37 mouse cellular contexts compared by ENCODE assay signal in the genomic region with DNA sequence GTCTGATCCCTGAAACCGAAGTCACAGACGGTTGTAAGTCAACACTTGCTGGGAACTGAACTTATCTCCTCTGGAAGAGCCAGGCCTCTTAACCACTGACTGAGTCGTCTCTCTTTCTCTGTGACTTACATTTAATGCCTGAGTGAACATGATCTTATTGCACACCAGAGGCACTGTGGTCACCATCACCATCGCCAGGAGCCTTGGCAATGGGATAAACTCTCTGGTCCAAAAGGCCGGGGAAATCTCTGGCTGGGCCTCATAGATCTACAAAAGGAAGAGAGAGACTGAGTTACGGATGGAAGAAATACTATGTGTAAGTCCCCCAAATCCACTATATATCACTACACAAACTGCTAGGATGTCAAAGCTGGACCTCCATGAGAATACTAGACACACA. TPM values are rescaled to one million over a fixed set of nuclear protein-coding genes. Genes with fewer than 3 reads are reported as not detected.
"Had no signal": no experiment of that assay in that cellular context is flagged by ENCODE, and none has a peak within 500 bp of the region (broad histone marks: within the 10 kb centered on the region; RNA-seq: fewer than 3 reads in every experiment).

No protein-coding gene starts in this region.

- H3K27ac ChIP-seq: limb, embryonic 10.5 days; limb, embryonic 12.5 days; limb, embryonic 13.5 days; limb, embryonic 15.5 days; liver, embryonic 12.5 days; liver, embryonic 13.5 days; liver, embryonic 14.5 days; liver, embryonic 15.5 days; lung, embryonic 15.5 days; macrophage; midbrain, embryonic 10.5 days; midbrain, embryonic 12.5 days; midbrain, embryonic 13.5 days; midbrain, embryonic 15.5 days; neural tube, embryonic 12.5 days had no signal

- DNase-seq: left cerebral cortex, postnatal 4 days; liver; liver, embryonic 13.5 days; liver, postnatal 0 days; lung, adult 18-20 months; lung, adult 2 months; lung, embryonic 14.5 days; lung, postnatal 10 days; lung, postnatal 14 days; lung, postnatal 36 days; lung, postnatal 4 days; midbrain, embryonic 14.5 days had no signal

- H3K9me3 ChIP-seq: limb, embryonic 10.5 days; limb, embryonic 12.5 days; limb, embryonic 13.5 days; limb, embryonic 15.5 days; liver, embryonic 12.5 days; liver, embryonic 13.5 days; liver, embryonic 15.5 days; lung, embryonic 15.5 days; megakaryocyte, embryonic 14.5 days; midbrain, embryonic 10.5 days; midbrain, embryonic 12.5 days; midbrain, embryonic 13.5 days; midbrain, embryonic 15.5 days; neural tube, embryonic 12.5 days had no signal

- H3K27me3 ChIP-seq: limb, embryonic 12.5 days; limb, embryonic 13.5 days; limb, embryonic 15.5 days; liver, embryonic 12.5 days; liver, embryonic 13.5 days; liver, embryonic 15.5 days; lung, embryonic 15.5 days; megakaryocyte, embryonic 14.5 days; midbrain, embryonic 12.5 days; midbrain, embryonic 13.5 days; midbrain, embryonic 15.5 days; neural tube, embryonic 12.5 days had no signal

- H3K4me3 ChIP-seq: limb, embryonic 10.5 days; limb, embryonic 12.5 days; limb, embryonic 13.5 days; limb, embryonic 15.5 days; liver, embryonic 12.5 days; liver, embryonic 13.5 days; liver, embryonic 15.5 days; lung, embryonic 15.5 days; megakaryocyte, embryonic 14.5 days; midbrain, embryonic 10.5 days; midbrain, embryonic 12.5 days; midbrain, embryonic 13.5 days; midbrain, embryonic 15.5 days; myocyte; neural tube, embryonic 12.5 days had no signal

- H3K9ac ChIP-seq: limb, embryonic 12.5 days; limb, embryonic 13.5 days; limb, embryonic 15.5 days; liver, embryonic 12.5 days; liver, embryonic 13.5 days; liver, embryonic 14.5 days; liver, embryonic 15.5 days; liver, postnatal 0 days; lung, embryonic 14.5 days; lung, embryonic 15.5 days; midbrain, embryonic 12.5 days; midbrain, embryonic 13.5 days; midbrain, embryonic 15.5 days; neural tube, embryonic 12.5 days had no signal

- H3K4me2 ChIP-seq: limb, embryonic 12.5 days; limb, embryonic 13.5 days; limb, embryonic 15.5 days; liver, embryonic 11.5 days; liver, embryonic 12.5 days; liver, embryonic 13.5 days; liver, embryonic 15.5 days; lung, embryonic 14.5 days; lung, embryonic 15.5 days; midbrain, embryonic 11.5 days; midbrain, embryonic 12.5 days; midbrain, embryonic 13.5 days; midbrain, embryonic 15.5 days; neural tube, embryonic 12.5 days had no signal

- H3K4me1 ChIP-seq: limb, embryonic 12.5 days; limb, embryonic 13.5 days; limb, embryonic 15.5 days; liver, embryonic 13.5 days; lung, embryonic 15.5 days; megakaryocyte, embryonic 14.5 days; midbrain, embryonic 10.5 days; midbrain, embryonic 12.5 days; midbrain, embryonic 13.5 days; midbrain, embryonic 15.5 days; neural tube, embryonic 12.5 days had no signal

- ATAC-seq: liver, embryonic 12.5 days; liver, postnatal 0 days; lung, postnatal 0 days; midbrain, embryonic 13.5 days; midbrain, embryonic 15.5 days; midbrain, embryonic 16.5 days had no signal

RNA-seq across cellular contexts. Expression of gene Eva1c, which starts 35.6 kb away (rescaled TPM):
- total RNA-seq: megakaryocyte progenitor cell, adult 5-6 weeks; megakaryocyte, adult 5-6 weeks; megakaryocyte-erythroid progenitor cell, adult 5-6 weeks; monocyte, adult 5-6 weeks had no signal
- polyA plus RNA-seq: macrophage had no signal

RNA-seq across cellular contexts. Expression of gene Mrap, which starts 52.9 kb away (rescaled TPM):
- total RNA-seq: left cerebral cortex, postnatal 36 days; left cerebral cortex, postnatal 4 days; megakaryocyte, adult 5-6 weeks; megakaryocyte-erythroid progenitor cell, adult 5-6 weeks; monocyte, adult 5-6 weeks had no signal
- polyA plus RNA-seq: limb, embryonic 12.5 days; limb, embryonic 13.5 days; midbrain, embryonic 12.5 days; midbrain, embryonic 13.5 days; midbrain, embryonic 14.5 days; myocyte; neural tube, embryonic 12.5 days had no signal
